Mouse (Mus musculus) heart, embryonic 16.5 days (tissue): ENCODE measurements around the gene Ceacam2. TPM values are rescaled to one million over a fixed set of nuclear protein-coding genes. Genes with fewer than 3 reads are reported as not detected.
"Not testable (repeated sequence)": the region's sequence is repeated elsewhere in the genome, so short reads cannot be mapped to it uniquely, and the experiment has no call there.

Experiments used
- ATAC-seq: fragments of 200-750 bp; cut with Nextera tagmentation; replicated peaks from 2 replicates; pipeline ENCODE4 v1.8.0; 2017; ENCODE audit warnings: moderate number of reproducible peaks; ENCODE audit not compliant: insufficient read depth, low FRiP score; ENCODE audit errors: extremely low read depth
- H3K27ac ChIP-seq: fragments of 300-500 bp; sonication (generic); 2 replicates; pipeline ENCODE4 v1.5.1; 2014; ENCODE audit warnings: mild to moderate bottlenecking, low read length, control low read depth, moderate library complexity
- H3K27me3 ChIP-seq: fragments of 300-500 bp; sonication (generic); 2 replicates; pipeline ENCODE4 v1.6.1; 2014; ENCODE audit warnings: low read length, mixed read lengths; ENCODE audit not compliant: control insufficient read depth, insufficient read depth
- H3K36me3 ChIP-seq: fragments of 300-500 bp; sonication (generic); 2 replicates; pipeline ENCODE4 v1.6.1; 2014; ENCODE audit not compliant: control insufficient read depth, insufficient read depth
- H3K4me1 ChIP-seq: fragments of 300-500 bp; sonication (generic); 2 replicates; pipeline ENCODE4 v1.6.1; 2014; ENCODE audit warnings: low read length, mixed read lengths; ENCODE audit not compliant: control insufficient read depth, insufficient read depth
- H3K4me2 ChIP-seq: fragments of 300-500 bp; sonication (generic); 2 replicates; pipeline ENCODE4 v1.6.1; 2014; ENCODE audit warnings: low read depth, mild to moderate bottlenecking, control low read depth, low read length
- H3K4me3 ChIP-seq: fragments of 300-500 bp; sonication (generic); 2 replicates; pipeline ENCODE4 v1.5.1; 2014; ENCODE audit warnings: mild to moderate bottlenecking, control low read depth, low read length
- H3K9ac ChIP-seq: fragments of 300-500 bp; sonication (generic); 2 replicates; pipeline ENCODE4 v1.6.1; 2014; ENCODE audit warnings: low read length, control low read depth
- H3K9me3 ChIP-seq: fragments of 300-500 bp; sonication (generic); replicated peaks from 2 replicates; pipeline ENCODE4 v1.6.1; 2016; ENCODE audit warnings: low read length; ENCODE audit not compliant: control insufficient read depth
- WGBS: fragments of 180-500 bp; shearing (Covaris S2); extraction: QIAGEN DNeasy Blood & Tissue Kit; methylation state at CpG from one replicate; pipeline ENCODE4 v1.1.7; 2014; 5-methylcytosine and 5-hydroxymethylcytosine counted together
- polyA plus RNA-seq: library from polyadenylated mRNA; unstranded; fragments of >200 nt; fragmentation: Nextera tagmentation; extraction: Ambion mirVana; gene quantifications from 2 replicates; pipeline ENCODE4 v1.2.1, GENCODE M21; 2015

Gene Ceacam2
- not detected in 2 replicates for polyA plus RNA-seq

- H3K27ac ChIP-seq, H3K4me2 ChIP-seq, H3K27me3 ChIP-seq, ATAC-seq, H3K9me3 ChIP-seq, H3K9ac ChIP-seq, H3K4me1 ChIP-seq, H3K4me3 ChIP-seq, H3K36me3 ChIP-seq: not testable (repeated sequence)
- WGBS, result 53% methylated on average over 3 of the region's 3 CpGs
These were observed at the start of gene Ceacam2 for GRCm38 (mm10) chr7:25539376-25539907. Gene Ceacam2, minus strand, starts transcription at chr7:25539857.

- no peak overlapping the region for H3K27ac ChIP-seq
- peaks cover 5% of the 10 kb centered on the region; the same call in 1 of the 2 replicates for H3K9me3 ChIP-seq
- ATAC-seq, result no peak
- H3K27me3 ChIP-seq, result no peaks in the 10 kb centered on the region
- no peaks in the 10 kb centered on the region for H3K4me1 ChIP-seq
- no peak overlapping the region for H3K4me3 ChIP-seq
- no peak overlapping the region for H3K4me2 ChIP-seq
- no peaks in the 10 kb centered on the region for H3K36me3 ChIP-seq
- no peak overlapping the region for H3K9ac ChIP-seq
- WGBS, result 73% methylated on average over 9 of the region's 9 CpGs
These were observed 45.9 kb upstream of the Ceacam2 start for GRCm38 (mm10) chr7:25585351-25586204.

GRCm38 (mm10) chr7:25584651-25585050, 45.0 kb upstream of the Ceacam2 start:
- Histone ChIP-seq H3K27ac (no peak overlapping the region), H3K4me3 (no peak overlapping the region), H3K36me3 (no peaks in the 10 kb centered on the region), H3K27me3 (no peaks in the 10 kb centered on the region), H3K4me1 (no peaks in the 10 kb centered on the region), H3K9ac (no peak overlapping the region), H3K9me3 (peaks cover 5% of the 10 kb centered on the region; the same call in 1 of the 2 replicates), H3K4me2 (no peak overlapping the region)
- no peak for ATAC-seq
- WGBS, result 83% methylated on average over 5 of the region's 5 CpGs

GRCm38 (mm10) chr7:25582301-25582810, 42.7 kb upstream of the Ceacam2 start:
- no peaks in the 10 kb centered on the region for H3K27me3 ChIP-seq
- H3K27ac ChIP-seq, result no peak overlapping the region
- H3K9me3 ChIP-seq, result peaks cover 5% of the 10 kb centered on the region; the same call in 1 of the 2 replicates
- no peaks in the 10 kb centered on the region for H3K4me1 ChIP-seq
- no peak for ATAC-seq
- no peaks in the 10 kb centered on the region for H3K36me3 ChIP-seq
- no peak overlapping the region for H3K4me3 ChIP-seq
- H3K9ac ChIP-seq, result no peak overlapping the region
- 78% methylated on average over 15 of the region's 15 CpGs for WGBS
- no peak overlapping the region for H3K4me2 ChIP-seq

- no peaks in the 10 kb centered on the region for H3K27me3 ChIP-seq
- 72% methylated on average over 10 of the region's 10 CpGs for WGBS
These were observed 39.8 kb upstream of the Ceacam2 start for GRCm38 (mm10) chr7:25579441-25579840.

GRCm38 (mm10) chr7:25576793-25577437, 37.3 kb upstream of the Ceacam2 start:
- peak; percentile 41; the same call in 1 of the 2 replicates for ATAC-seq
- H3K27ac ChIP-seq, H3K4me1 ChIP-seq, H3K27me3 ChIP-seq, H3K36me3 ChIP-seq, H3K9ac ChIP-seq, H3K4me3 ChIP-seq, H3K9me3 ChIP-seq, H3K4me2 ChIP-seq: not testable (repeated sequence)
- WGBS, result 67% methylated on average over 12 of the region's 14 CpGs

More at GRCm38 (mm10) chr7:25579441-25579840, 39.8 kb upstream of the Ceacam2 start:
- Histone ChIP-seq H3K4me3 (no peak overlapping the region), H3K4me1 (no peaks in the 10 kb centered on the region), H3K9ac (no peak overlapping the region), H3K9me3 (peaks cover 5% of the 10 kb centered on the region; the same call in 1 of the 2 replicates), H3K27ac (no peak overlapping the region), H3K4me2 (no peak overlapping the region), H3K36me3 (no peaks in the 10 kb centered on the region)
- no peak for ATAC-seq

GRCm38 (mm10) chr7:25576308-25576707, 36.7 kb upstream of the Ceacam2 start:
- not testable (repeated sequence) for H3K27me3 ChIP-seq, ATAC-seq, H3K9ac ChIP-seq, H3K27ac ChIP-seq, H3K4me1 ChIP-seq, H3K9me3 ChIP-seq, H3K36me3 ChIP-seq, H3K4me3 ChIP-seq, H3K4me2 ChIP-seq
- 32% methylated on average over 6 of the region's 6 CpGs for WGBS

- no peak overlapping the region for H3K27ac ChIP-seq
- H3K4me2 ChIP-seq, result no peak overlapping the region
- no peaks in the 10 kb centered on the region for H3K36me3 ChIP-seq
- WGBS, result 15% methylated on average over 8 of the region's 8 CpGs
- H3K9me3 ChIP-seq, result no peaks in the 10 kb centered on the region
- no peaks in the 10 kb centered on the region for H3K27me3 ChIP-seq
- no peak for ATAC-seq
- H3K9ac ChIP-seq, result no peak overlapping the region
- no peak overlapping the region for H3K4me3 ChIP-seq
- H3K4me1 ChIP-seq, result no peaks in the 10 kb centered on the region
These were observed 36.2 kb upstream of the Ceacam2 start for GRCm38 (mm10) chr7:25575870-25576269.

GRCm38 (mm10) chr7:25575105-25575504, 35.4 kb upstream of the Ceacam2 start:
- Histone ChIP-seq H3K27me3 (no peaks in the 10 kb centered on the region), H3K27ac (no peak overlapping the region), H3K4me3 (no peak overlapping the region), H3K4me2 (no peak overlapping the region), H3K9ac (no peak overlapping the region), H3K9me3 (no peaks in the 10 kb centered on the region), H3K36me3 (no peaks in the 10 kb centered on the region), H3K4me1 (no peaks in the 10 kb centered on the region)
- WGBS, result 65% methylated on average over 5 of the region's 5 CpGs
- no peak for ATAC-seq
